Mouse (Mus musculus) ES-Bruce4 (cell line): ENCODE measurements around the gene Tmem168. TPM values are rescaled to one million over a fixed set of nuclear protein-coding genes. Genes with fewer than 3 reads are reported as not detected.

ENCODE experiments used
- H3K27ac ChIP-seq: 2 replicates; pipeline ENCODE4 v1.5.1; 2012; ENCODE audit warnings: low read length, inconsistent platforms; ENCODE audit not compliant: insufficient read depth
- H3K27me3 ChIP-seq: 2 replicates; pipeline ENCODE4 v1.6.1; 2012; ENCODE audit warnings: mild to moderate bottlenecking, low read length, inconsistent platforms; ENCODE audit not compliant: control insufficient read depth, poor library complexity, insufficient read depth, severe bottlenecking
- H3K36me3 ChIP-seq: 2 replicates; pipeline ENCODE4 v1.6.1; 2012; ENCODE audit warnings: inconsistent platforms, mild to moderate bottlenecking, low read length, moderate library complexity; ENCODE audit not compliant: control insufficient read depth, poor library complexity, insufficient read depth, severe bottlenecking
- H3K4me1 ChIP-seq: one replicate; pipeline ENCODE4 v1.8.1; 2011; ENCODE audit warnings: low read length; ENCODE audit not compliant: control insufficient read depth, insufficient read depth
- H3K4me3 ChIP-seq: 2 replicates; pipeline ENCODE4 v1.5.1; 2011; ENCODE audit warnings: low read depth, mild to moderate bottlenecking, low read length
- H3K9ac ChIP-seq: 2 replicates; pipeline ENCODE4 v1.6.1; 2012; ENCODE audit warnings: low read depth, mild to moderate bottlenecking, inconsistent platforms; ENCODE audit not compliant: poor library complexity, severe bottlenecking
- H3K9me3 ChIP-seq: replicated peaks from 2 replicates; pipeline ENCODE4 v1.6.1; 2012; ENCODE audit warnings: mild to moderate bottlenecking, low read length, inconsistent platforms; ENCODE audit not compliant: control insufficient read depth, poor library complexity, insufficient read depth, severe bottlenecking
- CTCF ChIP-seq: IDR thresholded peaks from one replicate; pipeline ENCODE4 v1.8.1; 2011; ENCODE audit warnings: low read depth, low read length
- EP300 ChIP-seq: IDR thresholded peaks from 2 replicates; pipeline ENCODE4 v1.6.1; 2011; ENCODE audit warnings: low read depth, low read length; ENCODE audit not compliant: insufficient read depth
- POLR2A ChIP-seq: IDR thresholded peaks from one replicate; pipeline ENCODE4 v1.8.1; 2011; ENCODE audit warnings: low read length; ENCODE audit not compliant: insufficient read depth
- polyA plus RNA-seq: library from polyadenylated mRNA; stranded (reverse); fragments of >200 nt; gene quantifications from 2 replicates; pipeline ENCODE4 v1.2.4, GENCODE M21; 2011; ENCODE audit warnings: low read depth; ENCODE audit not compliant: missing spikeins, insufficient read depth, insufficient read length

Tmem168 gene
- polyA plus RNA-seq, 1 experiment: 28.3 TPM

GRCm38 (mm10) chr6:13632571-13632970 is 24.7 kb upstream of the Tmem168 start:
- no peak overlapping the region for H3K4me3 ChIP-seq
- H3K36me3 ChIP-seq: no peaks in the 10 kb centered on the region
- no peak overlapping the region for H3K9ac ChIP-seq
- H3K27ac ChIP-seq: no peak overlapping the region
- H3K9me3 ChIP-seq: no peaks in the 10 kb centered on the region
- no peaks in the 10 kb centered on the region for H3K27me3 ChIP-seq
- no peak for TF ChIP-seq CTCF
- TF ChIP-seq POLR2A: no peak
- TF ChIP-seq EP300: no peak
- no peaks in the 10 kb centered on the region for H3K4me1 ChIP-seq

- Histone ChIP-seq H3K9ac (no peak overlapping the region), H3K36me3 (no peaks in the 10 kb centered on the region), H3K27me3 (no peaks in the 10 kb centered on the region), H3K27ac (no peak overlapping the region), H3K9me3 (no peaks in the 10 kb centered on the region), H3K4me1 (no peaks in the 10 kb centered on the region), H3K4me3 (no peak overlapping the region)
- TF ChIP-seq POLR2A: no peak
- no peak for TF ChIP-seq EP300
- no peak for TF ChIP-seq CTCF
These were observed 22.7 kb upstream of the Tmem168 start for GRCm38 (mm10) chr6:13630607-13631006.

GRCm38 (mm10) chr6:13619618-13620017 is 11.7 kb upstream of the Tmem168 start:
- no peak overlapping the region for H3K9ac ChIP-seq
- no peaks in the 10 kb centered on the region for H3K4me1 ChIP-seq
- no peak for TF ChIP-seq EP300
- no peak for TF ChIP-seq CTCF
- TF ChIP-seq POLR2A: no peak
- H3K27ac ChIP-seq: no peak overlapping the region
- H3K4me3 ChIP-seq: no peak overlapping the region
- no peaks in the 10 kb centered on the region for H3K27me3 ChIP-seq
- no peaks in the 10 kb centered on the region for H3K36me3 ChIP-seq
- no peaks in the 10 kb centered on the region for H3K9me3 ChIP-seq

- TF ChIP-seq EP300 (no peak), CTCF (no peak), POLR2A (no peak)
- H3K36me3 ChIP-seq: no peaks in the 10 kb centered on the region
- no peaks in the 10 kb centered on the region for H3K27me3 ChIP-seq
- no peaks in the 10 kb centered on the region for H3K9me3 ChIP-seq
- H3K4me1 ChIP-seq: no peaks in the 10 kb centered on the region
- H3K27ac ChIP-seq: no peak overlapping the region
- H3K9ac ChIP-seq: no peak overlapping the region
- no peak overlapping the region for H3K4me3 ChIP-seq
These were observed 9.2 kb upstream of the Tmem168 start for GRCm38 (mm10) chr6:13617110-13617509.

GRCm38 (mm10) chr6:13614568-13614967 is 6.7 kb upstream of the Tmem168 start:
- Histone ChIP-seq H3K9ac (no peak overlapping the region), H3K9me3 (no peaks in the 10 kb centered on the region), H3K36me3 (no peaks in the 10 kb centered on the region), H3K27me3 (no peaks in the 10 kb centered on the region), H3K4me3 (no peak overlapping the region), H3K4me1 (no peaks in the 10 kb centered on the region), H3K27ac (no peak overlapping the region)
- TF ChIP-seq POLR2A (no peak), CTCF (no peak), EP300 (no peak)

GRCm38 (mm10) chr6:13613671-13614070 is 5.8 kb upstream of the Tmem168 start:
- Histone ChIP-seq H3K27me3 (no peaks in the 10 kb centered on the region), H3K9ac (no peak overlapping the region), H3K9me3 (no peaks in the 10 kb centered on the region), H3K4me1 (no peaks in the 10 kb centered on the region), H3K4me3 (no peak overlapping the region), H3K27ac (no peak overlapping the region), H3K36me3 (no peaks in the 10 kb centered on the region)
- TF ChIP-seq POLR2A: no peak
- no peak for TF ChIP-seq CTCF
- TF ChIP-seq EP300: no peak
